Mouse (Mus musculus) limb, embryonic 15.5 days (tissue): Measurements from ENCODE around the gene Wdhd1. TPM values are rescaled to one million over a fixed set of nuclear protein-coding genes. Genes with fewer than 3 reads are reported as not detected.

Experiments
- ATAC-seq: fragments of 200-750 bp; cut with Nextera tagmentation; 2 replicates; pipeline ENCODE4 v1.8.0; 2017; ENCODE audit warnings: low read depth, moderate TSS enrichment; ENCODE audit not compliant: insufficient number of reproducible peaks, low FRiP score, low TSS enrichment
- H3K27ac ChIP-seq: fragments of 300-500 bp; sonication (generic); 2 replicates; pipeline ENCODE4 v1.5.1; 2015; ENCODE audit warnings: moderate library complexity, mild to moderate bottlenecking, inconsistent platforms
- H3K27me3 ChIP-seq: fragments of 300-500 bp; sonication (generic); 2 replicates; pipeline ENCODE4 v1.6.1; 2015; ENCODE audit warnings: inconsistent platforms
- H3K36me3 ChIP-seq: fragments of 300-500 bp; sonication (generic); 2 replicates; pipeline ENCODE4 v1.6.1; 2015; ENCODE audit warnings: inconsistent platforms
- H3K4me1 ChIP-seq: fragments of 300-500 bp; sonication (generic); 2 replicates; pipeline ENCODE4 v1.6.1; 2015; ENCODE audit warnings: inconsistent platforms
- H3K4me2 ChIP-seq: fragments of 300-500 bp; sonication (generic); 2 replicates; pipeline ENCODE4 v1.6.1; 2015; ENCODE audit warnings: mild to moderate bottlenecking, inconsistent platforms
- H3K4me3 ChIP-seq: fragments of 300-500 bp; sonication (generic); 2 replicates; pipeline ENCODE4 v1.5.1; 2015; ENCODE audit warnings: mild to moderate bottlenecking, inconsistent platforms
- H3K9ac ChIP-seq: fragments of 300-500 bp; sonication (generic); 2 replicates; pipeline ENCODE4 v1.6.1; 2015; ENCODE audit warnings: inconsistent platforms
- H3K9me3 ChIP-seq: fragments of 300-500 bp; sonication (generic); 2 replicates; pipeline ENCODE4 v1.6.1; 2016; ENCODE audit warnings: inconsistent platforms
- WGBS: fragments of 180-500 bp; shearing (Covaris S2); methylation state at CpG from one replicate; pipeline ENCODE4 v1.1.7; 2015; 5-methylcytosine and 5-hydroxymethylcytosine counted together
- polyA plus RNA-seq: library from polyadenylated mRNA; unstranded; fragments of >200 nt; fragmentation: Nextera tagmentation; extraction: Ambion mirVana; gene quantifications from 2 replicates; pipeline ENCODE4 v1.2.1, GENCODE M21; 2015

Wdhd1 gene
- polyA plus RNA-seq, 1 experiment from 2014 or later: 24.3 TPM

DNA sequence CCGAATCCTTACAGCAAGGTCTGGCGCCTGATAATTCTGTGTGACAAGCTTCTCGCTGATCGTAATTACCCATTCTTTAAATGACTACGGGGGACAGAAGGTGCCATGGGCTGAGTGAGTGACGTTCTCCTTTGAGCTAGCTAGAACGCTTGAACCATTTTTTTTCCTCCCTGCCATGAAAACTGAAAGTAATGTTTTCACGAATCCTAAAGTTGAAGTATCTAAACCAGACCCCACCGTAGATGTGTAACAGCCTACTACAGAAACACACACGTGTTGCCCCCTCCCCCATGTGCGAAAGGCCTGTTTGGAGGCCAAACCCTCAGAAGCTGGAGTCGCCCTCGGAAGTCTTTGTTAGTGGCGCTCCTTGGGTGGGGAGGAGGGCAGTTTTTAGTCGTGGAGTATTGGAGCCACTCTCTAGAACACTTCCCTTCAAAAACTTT, 22.2 kb upstream of the Wdhd1 start:
- no peak for ATAC-seq
- peak overlapping the region; percentile 63 for H3K4me2 ChIP-seq
- peak overlapping the region; percentile 96 for H3K9ac ChIP-seq
- H3K27me3 ChIP-seq: no peaks in the 10 kb centered on the region
- peak overlapping the region; percentile 74 for H3K4me3 ChIP-seq
- WGBS: 0% methylated on average over 15 of the region's 15 CpGs
- no peaks in the 10 kb centered on the region for H3K9me3 ChIP-seq
- peaks cover 22% of the 10 kb centered on the region for H3K4me1 ChIP-seq
- peaks cover 5% of the 10 kb centered on the region; the same call in 1 of the 2 replicates for H3K36me3 ChIP-seq
- peak overlapping the region; percentile 96 for H3K27ac ChIP-seq

GRCm38 (mm10) chr14:47298408-47298792, 21.7 kb upstream of the Wdhd1 start:
- peak; percentile 75 for ATAC-seq
- H3K4me2 ChIP-seq: peak overlapping the region; percentile 63
- H3K9ac ChIP-seq: peak overlapping the region; percentile 96
- peaks cover 5% of the 10 kb centered on the region; the same call in 1 of the 2 replicates for H3K36me3 ChIP-seq
- WGBS: under 1% methylated on average over 35 of the region's 38 CpGs
- peaks cover 22% of the 10 kb centered on the region for H3K4me1 ChIP-seq
- peak overlapping the region; percentile 74 for H3K4me3 ChIP-seq
- no peaks in the 10 kb centered on the region for H3K9me3 ChIP-seq
- no peaks in the 10 kb centered on the region for H3K27me3 ChIP-seq
- H3K27ac ChIP-seq: peak overlapping the region; percentile 96

- H3K36me3 ChIP-seq: peaks cover 5% of the 10 kb centered on the region; the same call in 1 of the 2 replicates
- no peaks in the 10 kb centered on the region for H3K27me3 ChIP-seq
- H3K4me1 ChIP-seq: peaks cover 17% of the 10 kb centered on the region
- peak within 1 kb of the TSS; percentile 96 for H3K9ac ChIP-seq
- peak; percentile 79 for ATAC-seq
- no peaks in the 10 kb centered on the region for H3K9me3 ChIP-seq
- peak within 1 kb of the TSS; percentile 96 for H3K27ac ChIP-seq
- H3K4me2 ChIP-seq: peak within 1 kb of the TSS; percentile 63
- peak within 1 kb of the TSS; percentile 74 for H3K4me3 ChIP-seq
- WGBS: under 1% methylated on average over 34 of the region's 34 CpGs
These were observed 21.2 kb upstream of the Wdhd1 start, which contains the start of gene Mapk1ip1l for GRCm38 (mm10) chr14:47297785-47298407. TSS of gene Mapk1ip1l (plus strand) at chr14:47298266.

DNA sequence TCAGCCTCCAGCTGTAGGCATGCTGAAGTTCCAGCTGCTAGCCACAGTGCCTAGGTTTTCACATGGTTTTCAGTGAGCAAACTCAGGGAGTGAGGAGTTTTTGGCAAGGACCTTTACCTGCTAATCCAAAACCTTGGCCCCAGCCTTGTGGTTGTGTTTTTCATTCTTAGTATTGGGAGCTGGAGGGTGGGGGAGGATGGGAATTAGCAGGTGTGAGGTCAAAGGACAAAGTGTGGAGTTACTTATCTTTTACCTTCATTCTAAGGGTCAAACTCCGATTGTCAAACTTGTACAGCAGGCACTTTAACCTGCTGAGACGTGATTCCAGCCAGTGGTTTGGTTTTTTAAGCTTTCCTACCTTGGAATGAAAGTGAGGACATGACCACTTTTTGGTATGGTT, 19.6 kb upstream of the Wdhd1 start:
- 69% methylated on average over 2 of the region's 2 CpGs for WGBS
- H3K27ac ChIP-seq: no peak overlapping the region

DNA sequence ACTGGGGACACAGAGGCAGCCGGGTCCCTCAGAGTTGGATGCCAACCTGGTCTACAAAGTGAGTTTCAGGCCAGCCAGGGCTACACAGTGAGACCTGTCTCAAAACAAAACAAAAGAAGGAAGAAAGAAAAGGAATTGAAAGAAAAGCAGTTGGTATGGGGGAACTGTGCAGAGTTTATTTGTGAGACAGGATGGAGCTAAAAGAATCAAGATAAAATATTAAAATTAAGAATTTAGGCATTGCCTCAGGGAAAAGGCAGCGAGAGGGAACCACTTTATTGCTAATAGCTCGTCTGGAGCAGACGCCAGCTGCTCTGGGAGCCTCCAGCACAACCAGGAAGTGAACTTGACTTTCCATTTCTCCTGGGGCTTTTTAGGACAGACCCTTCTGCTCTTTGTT, 17.5 kb upstream of the Wdhd1 start:
- 28% methylated on average over 4 of the region's 4 CpGs for WGBS
- Histone ChIP-seq H3K4me1 (peaks cover 3% of the 10 kb centered on the region), H3K9ac (no peak overlapping the region), H3K4me3 (no peak overlapping the region), H3K4me2 (no peak overlapping the region), H3K27me3 (no peaks in the 10 kb centered on the region), H3K27ac (no peak overlapping the region), H3K36me3 (peaks cover 13% of the 10 kb centered on the region), H3K9me3 (no peaks in the 10 kb centered on the region)
- ATAC-seq: no peak

More for the DNA sequence above, 19.6 kb upstream of the Wdhd1 start:
- Histone ChIP-seq H3K9me3 (no peaks in the 10 kb centered on the region), H3K27me3 (no peaks in the 10 kb centered on the region), H3K4me1 (peaks cover 16% of the 10 kb centered on the region), H3K36me3 (no peaks in the 10 kb centered on the region), H3K4me2 (no peak overlapping the region), H3K4me3 (no peak overlapping the region), H3K9ac (no peak overlapping the region)
- ATAC-seq: no peak

DNA sequence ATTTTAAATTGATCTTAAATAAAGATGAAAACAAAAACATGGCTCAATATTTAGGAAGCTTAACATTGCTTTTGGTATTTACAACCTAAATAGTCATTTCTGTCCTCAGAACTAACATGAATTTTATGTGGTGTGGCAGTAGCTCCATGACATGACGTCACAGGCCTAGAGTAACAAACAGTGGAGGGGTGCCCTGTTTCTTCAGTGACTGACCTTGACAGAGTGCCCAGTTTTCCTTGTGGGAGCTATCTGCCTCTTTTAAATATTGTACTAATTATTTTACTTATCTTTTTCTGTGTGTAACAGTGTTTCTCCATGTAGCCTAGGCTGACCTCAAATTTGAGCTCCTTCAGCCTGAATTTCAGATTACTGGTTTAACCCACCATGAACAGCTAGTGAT, 15.1 kb upstream of the Wdhd1 start:
- Histone ChIP-seq H3K36me3 (peaks cover 13% of the 10 kb centered on the region), H3K9ac (no peak overlapping the region), H3K4me1 (no peaks in the 10 kb centered on the region), H3K9me3 (no peaks in the 10 kb centered on the region), H3K27me3 (no peaks in the 10 kb centered on the region), H3K4me2 (no peak overlapping the region), H3K27ac (no peak overlapping the region), H3K4me3 (no peak overlapping the region)
- WGBS: 70% methylated on average over 1 of the region's 1 CpGs
- no peak for ATAC-seq

GRCm38 (mm10) chr14:47287021-47287420, 10.4 kb upstream of the Wdhd1 start:
- no peak overlapping the region for H3K4me2 ChIP-seq
- WGBS: 92% methylated on average over 5 of the region's 5 CpGs
- H3K4me1 ChIP-seq: peaks cover 3% of the 10 kb centered on the region; the same call in 1 of the 2 replicates
- H3K4me3 ChIP-seq: no peak overlapping the region
- no peak for ATAC-seq
- peaks cover 13% of the 10 kb centered on the region for H3K36me3 ChIP-seq
- no peaks in the 10 kb centered on the region for H3K9me3 ChIP-seq
- no peak overlapping the region for H3K27ac ChIP-seq
- no peaks in the 10 kb centered on the region for H3K27me3 ChIP-seq
- no peak overlapping the region for H3K9ac ChIP-seq

DNA sequence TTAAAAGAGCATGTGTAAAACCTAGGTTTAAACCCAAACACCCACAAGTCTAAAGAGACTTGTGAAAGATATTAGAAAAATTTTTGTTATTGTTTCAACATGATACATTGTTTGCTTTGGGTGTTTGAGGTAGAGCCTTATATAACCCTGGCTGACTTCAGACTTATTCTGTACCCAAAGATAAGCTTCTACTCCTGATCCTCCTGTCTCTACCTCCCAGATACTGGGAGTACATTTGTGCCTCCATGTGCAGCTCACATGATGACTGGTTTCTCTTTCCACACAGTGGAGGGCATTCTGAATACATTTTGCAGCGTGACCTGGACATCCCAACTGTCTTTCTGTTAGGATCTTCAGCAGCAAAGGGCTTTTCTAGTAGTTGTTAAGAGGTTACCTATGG, 9.6 kb upstream of the Wdhd1 start:
- Histone ChIP-seq H3K36me3 (peaks cover 13% of the 10 kb centered on the region), H3K4me2 (no peak overlapping the region), H3K27ac (no peak overlapping the region), H3K4me1 (peaks cover 3% of the 10 kb centered on the region; the same call in 1 of the 2 replicates), H3K9me3 (no peaks in the 10 kb centered on the region), H3K4me3 (no peak overlapping the region), H3K9ac (no peak overlapping the region), H3K27me3 (no peaks in the 10 kb centered on the region)
- ATAC-seq: no peak
- 91% methylated on average over 1 of the region's 1 CpGs for WGBS

- Histone ChIP-seq H3K4me1 (peaks cover 3% of the 10 kb centered on the region; the same call in 1 of the 2 replicates), H3K27ac (no peak overlapping the region), H3K9me3 (no peaks in the 10 kb centered on the region), H3K4me3 (no peak overlapping the region), H3K4me2 (no peak overlapping the region), H3K9ac (no peak overlapping the region), H3K36me3 (peaks cover 8% of the 10 kb centered on the region), H3K27me3 (no peaks in the 10 kb centered on the region)
- 96% methylated on average over 2 of the region's 2 CpGs for WGBS
- ATAC-seq: no peak
These were observed 8.6 kb upstream of the Wdhd1 start for GRCm38 (mm10) chr14:47285271-47285670.

DNA sequence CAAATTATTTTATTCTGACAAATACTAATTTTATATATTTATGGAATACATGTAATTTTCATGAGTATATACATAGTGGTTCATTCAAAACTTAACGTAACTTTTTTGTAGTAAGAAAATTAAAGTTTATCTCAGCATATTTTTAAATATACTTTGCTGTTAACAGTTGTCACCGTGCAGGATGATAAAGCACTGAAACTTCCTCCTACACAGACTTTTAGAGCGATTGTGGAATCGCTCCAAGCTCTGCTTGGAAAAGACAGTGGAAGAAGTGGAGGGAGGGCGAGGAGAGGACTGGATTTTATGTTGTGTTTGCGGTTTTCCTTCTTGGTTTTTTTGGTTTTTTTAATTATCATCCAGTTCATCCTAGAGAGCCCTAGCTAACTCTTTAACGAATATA, 6.9 kb upstream of the Wdhd1 start:
- no peaks in the 10 kb centered on the region for H3K27me3 ChIP-seq
- no peak overlapping the region for H3K4me3 ChIP-seq
- H3K36me3 ChIP-seq: no peaks in the 10 kb centered on the region
- no peaks in the 10 kb centered on the region for H3K9me3 ChIP-seq
- peaks cover 3% of the 10 kb centered on the region; the same call in 1 of the 2 replicates for H3K4me1 ChIP-seq
- H3K27ac ChIP-seq: no peak overlapping the region
- no peak for ATAC-seq
- WGBS: 77% methylated on average over 7 of the region's 7 CpGs
- H3K9ac ChIP-seq: no peak overlapping the region
- H3K4me2 ChIP-seq: no peak overlapping the region

- H3K9me3 ChIP-seq: no peaks in the 10 kb centered on the region
- H3K4me3 ChIP-seq: no peak overlapping the region
- H3K36me3 ChIP-seq: no peaks in the 10 kb centered on the region
- ATAC-seq: no peak
- H3K27me3 ChIP-seq: no peaks in the 10 kb centered on the region
- WGBS: 88% methylated on average over 4 of the region's 4 CpGs
- peaks cover 5% of the 10 kb centered on the region; the same call in 1 of the 2 replicates for H3K4me1 ChIP-seq
- no peak overlapping the region for H3K9ac ChIP-seq
- H3K27ac ChIP-seq: no peak overlapping the region
- no peak overlapping the region for H3K4me2 ChIP-seq
These were observed 4.9 kb upstream of the Wdhd1 start for GRCm38 (mm10) chr14:47281535-47281934.

DNA sequence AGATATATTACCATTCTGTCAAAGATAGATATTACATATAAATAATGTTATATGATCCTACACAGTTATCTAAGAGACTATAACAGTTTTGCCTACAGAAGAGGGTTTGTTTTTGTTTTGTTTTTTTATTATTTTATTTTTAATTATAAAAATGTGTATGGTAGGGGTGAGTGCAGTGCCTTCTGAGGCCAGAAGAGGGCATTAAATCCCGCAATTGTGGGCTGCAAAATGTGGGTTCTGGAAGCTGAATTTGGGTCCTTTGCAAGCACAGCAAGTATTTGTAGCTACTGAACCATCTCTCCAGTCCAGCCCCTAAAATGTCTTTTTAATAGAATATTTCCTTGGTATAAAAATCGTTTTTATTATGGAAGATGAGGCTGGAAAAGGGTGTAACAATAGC, 2.4 kb upstream of the Wdhd1 start:
- WGBS: 79% methylated on average over 2 of the region's 2 CpGs
- no peak for ATAC-seq
- Histone ChIP-seq H3K27ac (no peak overlapping the region), H3K4me3 (no peak overlapping the region), H3K4me1 (peaks cover 13% of the 10 kb centered on the region), H3K27me3 (no peaks in the 10 kb centered on the region), H3K4me2 (no peak overlapping the region), H3K36me3 (no peaks in the 10 kb centered on the region), H3K9me3 (no peaks in the 10 kb centered on the region), H3K9ac (no peak overlapping the region)
